ENCODE assay signal across 14 mouse cellular contexts in the genomic region with DNA sequence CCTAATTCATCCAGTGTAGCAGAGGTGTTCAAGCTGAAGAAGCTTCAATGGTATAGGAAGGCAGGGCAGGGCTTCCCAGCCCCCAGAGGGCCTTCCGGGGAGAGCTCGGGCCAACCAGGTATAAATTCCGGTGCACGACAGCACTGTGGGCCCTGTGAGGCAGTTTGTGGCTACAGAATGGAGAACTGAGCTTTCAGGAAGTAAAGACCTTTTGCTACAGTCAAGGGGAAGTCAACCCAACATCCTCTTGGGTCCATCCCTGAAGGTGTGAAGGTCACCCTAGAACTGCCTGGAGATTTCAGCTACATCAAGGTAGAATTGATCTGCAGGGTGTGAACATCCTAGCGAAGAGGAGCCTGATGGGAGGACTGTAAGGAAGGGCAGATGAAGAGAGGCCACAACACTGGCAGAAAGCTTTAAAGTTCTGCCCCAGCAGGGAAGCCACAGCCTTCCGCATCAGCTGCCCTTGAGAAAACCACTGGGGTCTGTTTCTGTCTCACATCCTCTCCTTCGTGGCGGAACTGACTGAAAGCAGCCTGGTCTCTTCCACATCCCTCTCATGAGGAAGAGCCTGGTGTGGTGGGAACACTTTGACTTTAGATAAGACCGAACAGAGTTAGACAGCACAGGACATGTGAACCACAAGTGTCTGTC. TPM values are rescaled to one million over a fixed set of nuclear protein-coding genes. Genes with fewer than 3 reads are reported as not detected.
DNase-seq lines count a peak whose midpoint lies in the region; ATAC-seq and TF ChIP-seq lines count a peak whose summit lies in the region.
"Had no signal": no experiment of that assay in that cellular context is flagged by ENCODE, and none has a peak within 500 bp of the region (broad histone marks: within the 10 kb centered on the region; RNA-seq: fewer than 3 reads in every experiment).

No protein-coding gene starts in this region.

- no peak for TF ChIP-seq POLR2A in small intestine, adult 2 months (IDR thresholded peaks at IDR 0.05; ENCODE audit: low read depth, low read length)

- peaks cover 3% of the 10 kb centered on the region; the same call in 1 of the 2 replicates for H3K4me1 ChIP-seq in small intestine, adult 2 months (ENCODE audit: control insufficient read depth, insufficient read depth, insufficient read length, low read length)
- H3K4me1 ChIP-seq in intestine, embryonic 16.5 days (ENCODE audit: control insufficient read depth, insufficient read depth, low read length): no peaks in the 10 kb centered on the region

- H3K4me3 ChIP-seq in small intestine, adult 2 months (ENCODE audit: low read depth, low read length): no peak overlapping the region
- no peak overlapping the region for H3K4me3 ChIP-seq in intestine, embryonic 16.5 days (ENCODE audit: low read length)

- intact Hi-C loops in heart, postnatal 25 days (cut with DNase I): no loop called here

- H3K9me3 ChIP-seq in intestine, embryonic 16.5 days (ENCODE audit: control insufficient read depth, low read length): no peaks in the 10 kb centered on the region

- ATAC-seq in hematopoietic stem cell, adult 5-6 weeks (replicated peaks in 1 of 2; ENCODE audit: insufficient read depth in 1 of 2, low FRiP score in 2 of 2, low TSS enrichment in 1 of 2, low read depth in 1 of 2, poor library complexity in 2 of 2, severe bottlenecking in 2 of 2): peak; percentile 89 to 92
- no peak for ATAC-seq in intestine, embryonic 16.5 days

- H3K27ac ChIP-seq in small intestine, adult 2 months (ENCODE audit: insufficient read depth, low read depth, low read length): peak overlapping the region; percentile 7; the same call in 1 of the 2 replicates
- H3K27ac ChIP-seq in intestine, embryonic 16.5 days (ENCODE audit: low read length): no peak overlapping the region
- H3K27ac ChIP-seq: kidney, postnatal 0 days had no signal

- no peak for TF ChIP-seq CTCF in small intestine, adult 2 months (IDR thresholded peaks at IDR 0.05; ENCODE audit: extremely low read depth, insufficient read length, insufficient replicate concordance, low read depth, low read length)

- no peaks in the 10 kb centered on the region for H3K36me3 ChIP-seq in small intestine, adult 2 months (ENCODE audit: control insufficient read depth, insufficient read depth, low read length)
- H3K36me3 ChIP-seq in intestine, embryonic 16.5 days (ENCODE audit: control insufficient read depth, insufficient read depth, low read length): no peaks in the 10 kb centered on the region

- WGBS in small intestine, adult 2 months: 74% methylated on average over 9 of the region's 9 CpGs
- 66% methylated on average over 9 of the region's 9 CpGs for WGBS in intestine, embryonic 16.5 days

- no peak overlapping the region for H3K9ac ChIP-seq in intestine, embryonic 16.5 days (ENCODE audit: low read depth, low read length)
- H3K9ac ChIP-seq: lung, embryonic 14.5 days had no signal

- DNase-seq in heart, adult 11 months: peak; percentile 89
- no peak for DNase-seq in heart, postnatal 25 days (ENCODE audit: low spot score)
- peak; percentile 23 for DNase-seq in A20 (ENCODE audit: low read depth, low spot score)
- DNase-seq in right cerebral cortex, postnatal 25 days: no peak
- no peak for DNase-seq in adrenal gland, postnatal 4 days (ENCODE audit: low spot score in 2 of 2)
- DNase-seq: gastrocnemius, postnatal 10 days; heart, postnatal 10 days; lung, embryonic 14.5 days; right cerebral cortex, adult 18-20 months had no signal

- H3K27me3 ChIP-seq in small intestine, adult 2 months (ENCODE audit: control insufficient read depth, insufficient read depth, low read length): no peaks in the 10 kb centered on the region
- no peaks in the 10 kb centered on the region for H3K27me3 ChIP-seq in intestine, embryonic 16.5 days (replicated peaks; ENCODE audit: control insufficient read depth, insufficient read depth, low read length)

- H3K4me2 ChIP-seq in intestine, embryonic 16.5 days (ENCODE audit: low read depth, low read length): no peak overlapping the region
- H3K4me2 ChIP-seq: lung, embryonic 14.5 days had no signal

RNA-seq across cellular contexts. Expression of gene Rtn1, which starts 47.0 kb away (rescaled TPM):
- total RNA-seq in heart, postnatal 25 days (2021): 1 to 10 TPM; 3.1 to 5.3 TPM
- not detected in 2 replicates for total RNA-seq in hematopoietic stem cell, adult 5-6 weeks (2017)
- 3.1 and 4.1 TPM in 2 replicates for polyA plus RNA-seq in small intestine, adult 2 months (2012; rRNA removed)
- polyA plus RNA-seq in intestine, embryonic 16.5 days (2015; fragmentation: Nextera tagmentation; extraction: Ambion mirVana): 65.6 and 69.3 TPM in 2 replicates
- total RNA-seq in adrenal gland, postnatal 4 days (2021): 10 to 100 TPM; 66.3 to 86.5 TPM
- polyA plus RNA-seq: C2C12 had no signal

Comparison
In these comparisons a context has a peak if more than half of its experiments do, and no peak if none do; other contexts are left out.
1. DNase-seq: peak in heart, adult 11 months (single experiment) and A20 (single experiment); none in heart, postnatal 25 days (single experiment), right cerebral cortex, postnatal 25 days (single experiment) and adrenal gland, postnatal 4 days (0 of 2).
2. RNA of gene Rtn1, which starts 47.0 kb away (total RNA-seq): 66.3 to 86.5 TPM in adrenal gland, postnatal 4 days; 3.1 to 5.3 TPM in heart, postnatal 25 days and not detected in hematopoietic stem cell, adult 5-6 weeks; every median in the first group is over 10 times any median in the second.